Mouse (Mus musculus): ENCODE results near the gene Stk32c. TPM values are rescaled to one million over a fixed set of nuclear protein-coding genes. Genes with fewer than 3 reads are reported as not detected.

Stk32c gene
- total RNA-seq, 2 experiments from 2014 or later, result 179 to 185 TPM

GRCm38 (mm10) chr7:139075054-139075794 is 137.9 kb downstream of the Stk32c start:
- no peak for DNase-seq (ENCODE audit: low spot score in 2 of 2)

- DNase-seq (ENCODE audit: low spot score in 2 of 2), result no peak
Observed at GRCm38 (mm10) chr7:139074189-139074588, 138.9 kb downstream of the Stk32c start.

GRCm38 (mm10) chr7:139068182-139068623 is 144.9 kb downstream of the Stk32c start:
- DNase-seq (ENCODE audit: low spot score in 2 of 2), result peak; percentile 81 to 82

GRCm38 (mm10) chr7:139063406-139063805 is 149.7 kb downstream of the Stk32c start:
- no peak for DNase-seq (ENCODE audit: low spot score in 2 of 2)

Other genes with a start within 250 kb of the Stk32c start
- 10 to 100 TPM; 41.8 to 46.8 TPM for gene Dpysl4, start 127.3 kb downstream of the Stk32c start, total RNA-seq (2021)
- gene Lrrc27, start 319 bp downstream of the Stk32c start, total RNA-seq (2021), result 10 to 100 TPM in 1 of 2 experiments, 1 to 10 TPM in 1; 6.6 to 10.6 TPM
- 10 to 100 TPM; 14.1 to 15.1 TPM for gene Pwwp2b, start 35.2 kb upstream of the Stk32c start, total RNA-seq (2021)
- gene Inpp5a, start 175.8 kb upstream of the Stk32c start, total RNA-seq (2021), result 10 to 100 TPM; 60.0 to 61.8 TPM

All from left cerebral cortex, adult 18-20 months (tissue).